Mouse (Mus musculus): ENCODE measurements around the gene Cpa4. TPM values are rescaled to one million over a fixed set of nuclear protein-coding genes. Genes with fewer than 3 reads are reported as not detected.

The Cpa4 gene
- total RNA-seq, 2 experiments from 2014 or later: not detected

GRCm38 (mm10) chr6:30620994-30621393 lies 52.8 kb downstream of the Cpa4 start:
- DNase-seq (ENCODE audit: extremely low spot score in 1 of 2, low spot score in 1 of 2): no peak

- DNase-seq (ENCODE audit: extremely low spot score in 1 of 2, low spot score in 1 of 2): no peak
Measured at GRCm38 (mm10) chr6:30621986-30622389, 53.8 kb downstream of the Cpa4 start.

- no peak for DNase-seq (ENCODE audit: extremely low spot score in 1 of 2, low spot score in 1 of 2)
Measured at GRCm38 (mm10) chr6:30624763-30625162, 56.6 kb downstream of the Cpa4 start.

- no peak for DNase-seq (ENCODE audit: extremely low spot score in 1 of 2, low spot score in 1 of 2)
Measured at GRCm38 (mm10) chr6:30628152-30628551, 60.0 kb downstream of the Cpa4 start.

- DNase-seq (ENCODE audit: extremely low spot score in 1 of 2, low spot score in 1 of 2): no peak
Measured at GRCm38 (mm10) chr6:30629989-30630388, 61.8 kb downstream of the Cpa4 start.

DNA sequence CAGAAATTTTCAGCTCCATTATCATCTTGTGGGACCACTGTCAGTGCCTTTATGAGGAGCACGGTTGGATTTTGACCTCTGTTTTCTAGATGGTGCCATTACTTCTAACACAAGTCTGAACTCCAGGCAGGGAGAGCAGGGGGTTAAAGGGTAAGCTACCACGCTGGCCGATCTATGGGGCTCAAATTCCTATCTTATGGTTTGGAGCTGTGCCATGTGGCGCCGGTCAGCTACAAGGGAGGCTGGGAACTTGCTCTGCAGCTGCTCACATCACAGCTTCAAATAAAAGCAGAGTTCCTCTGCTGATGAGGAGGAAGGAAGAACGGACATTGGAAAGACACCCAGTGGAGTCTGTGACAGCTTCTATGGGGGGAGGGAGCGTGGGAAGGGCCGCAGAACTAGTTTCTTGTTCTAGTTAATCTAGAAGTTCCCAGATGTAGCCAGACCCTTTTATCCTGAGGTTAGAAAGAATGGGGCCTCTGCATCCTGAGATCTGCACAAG lies 67.2 kb downstream of the Cpa4 start:
- no peak for DNase-seq (ENCODE audit: extremely low spot score in 1 of 2, low spot score in 1 of 2)

DNA sequence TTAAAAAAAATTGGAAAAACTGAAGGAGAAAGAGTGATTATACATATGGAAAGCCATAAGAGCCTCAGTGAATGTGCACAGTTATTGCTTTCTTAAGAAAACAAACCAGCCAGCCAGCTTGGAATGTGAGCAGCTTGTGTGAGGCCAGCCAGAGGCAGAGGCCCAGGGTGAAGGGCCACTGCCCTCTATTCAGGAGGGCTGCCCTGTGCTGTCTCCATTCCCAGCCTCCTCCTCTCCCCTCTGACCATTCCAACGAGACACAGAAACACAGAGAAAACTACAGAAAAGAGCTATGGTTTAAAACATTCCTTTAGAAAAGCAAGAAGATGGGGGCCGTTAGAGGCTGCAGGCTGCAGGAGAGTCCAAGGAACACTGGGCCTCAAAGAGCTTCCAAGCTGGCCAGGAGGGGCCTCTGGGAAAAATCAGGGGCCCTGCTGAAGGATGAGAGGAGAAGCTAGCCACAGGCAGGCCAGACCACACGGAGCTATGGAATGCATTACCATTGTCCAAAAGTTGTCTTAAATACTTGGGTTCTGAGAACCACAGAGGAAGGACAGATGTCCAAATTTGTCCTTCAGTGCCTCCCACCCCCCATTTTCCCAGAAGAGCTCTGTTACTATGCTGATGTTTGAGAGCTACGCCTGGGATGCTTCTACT lies 68.1 kb downstream of the Cpa4 start:
- no peak for DNase-seq (ENCODE audit: extremely low spot score in 1 of 2, low spot score in 1 of 2)

DNA sequence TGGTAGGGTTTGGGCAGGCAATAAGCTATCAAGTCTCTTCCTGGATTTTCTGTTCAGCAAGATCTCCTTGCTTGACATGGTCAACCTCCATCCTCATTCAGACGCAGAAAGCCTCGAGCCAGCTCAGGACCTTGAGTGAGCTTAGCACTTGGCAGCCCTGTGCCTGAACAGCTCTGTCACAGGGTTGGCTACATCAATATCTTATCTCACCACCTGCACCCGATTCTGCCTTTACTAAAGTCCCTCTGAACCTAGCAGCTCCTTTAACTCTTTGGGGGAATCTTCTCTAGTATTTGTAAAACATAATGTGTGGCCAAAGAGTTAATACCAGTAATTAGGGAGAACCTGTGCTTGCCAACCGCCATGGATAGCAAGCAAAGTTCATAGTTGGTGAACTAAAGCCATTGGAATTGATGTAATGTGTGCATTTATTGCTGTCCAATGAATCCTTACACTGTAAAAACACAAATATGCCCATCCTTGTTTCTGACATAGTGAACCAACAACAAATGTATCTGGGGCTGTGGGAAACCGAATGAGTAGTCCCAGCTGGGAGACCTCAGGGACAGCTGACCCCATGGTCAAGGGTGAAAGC lies 70.6 kb downstream of the Cpa4 start, which contains the start of gene Cpa1:
Gene Cpa1, plus strand, starts transcription at position 545 of the 595 bp plus-strand sequence.
- DNase-seq (ENCODE audit: extremely low spot score in 1 of 2, low spot score in 1 of 2): no peak

Other genes with a start within 250 kb of the Cpa4 start
- gene Zc3hc1, start 177.3 kb upstream of the Cpa4 start, total RNA-seq (2021): 10 to 100 TPM; 25.2 to 27.2 TPM
- 100 to 1,000 TPM; 109 to 110 TPM for gene Klhdc10, start 166.5 kb upstream of the Cpa4 start, total RNA-seq (2021)
- gene Tmem209, start 58.6 kb upstream of the Cpa4 start, total RNA-seq (2021): 10 to 100 TPM; 15.8 to 20.7 TPM
- gene Ssmem1, start 58.5 kb upstream of the Cpa4 start, total RNA-seq (2021): 1 to 10 TPM in 1 of 2 experiments, under 1 TPM in 1; 0.37 to 1.2 TPM
- gene Cpa2, start 26.8 kb upstream of the Cpa4 start, total RNA-seq (2021): 1 to 10 TPM; 1.2 to 1.4 TPM
- not detected for gene Cpa5, start 42.6 kb downstream of the Cpa4 start, total RNA-seq (2021)
- gene Cpa1, start 70.8 kb downstream of the Cpa4 start, total RNA-seq (2021): not detected
- gene Cep41, start 125.4 kb downstream of the Cpa4 start, total RNA-seq (2021): 1 to 10 TPM; 5.5 to 7.2 TPM
- gene Mest, start 155.2 kb downstream of the Cpa4 start, total RNA-seq (2021): 10 to 100 TPM; 49.8 to 50.2 TPM